Mouse (Mus musculus): Measurements from ENCODE around the gene Usp2.

GRCm38 (mm10) chr9:44082266-44082665 lies 15.4 kb downstream of the Usp2 start:
- TF ChIP-seq CTCF (IDR thresholded peaks at IDR 0.05): no peak
- TF ChIP-seq POLR2A (IDR thresholded peaks at IDR 0.05; ENCODE audit: insufficient read depth, low read depth, low read length): no peak
